Mouse (Mus musculus) neutrophil, adult 59 days (primary cell): ENCODE results near the gene Rpp40. TPM values are rescaled to one million over a fixed set of nuclear protein-coding genes. Genes with fewer than 3 reads are reported as not detected.

Experiments used
- total RNA-seq, 2 experiments: library from RNA; stranded (reverse); gene quantifications; 1 replicate in 1 of 2; 2 replicates in 1 of 2; pipeline ENCODE4 v1.2.4; 2023

Gene Rpp40
- total RNA-seq: 1 to 10 TPM; 1.1 to 1.9 TPM

GRCm38 (mm10) chr13:35905879-35906481 is at the start of gene Rpp40:
Gene Rpp40, minus strand, starts transcription at chr13:35906359.

Other genes with a start within 250 kb of the Rpp40 start
- 10 to 100 TPM; 21.4 to 21.5 TPM for gene Cdyl, start 246.5 kb downstream of the Rpp40 start, total RNA-seq
- not detected for gene Ppp1r3g, start 52.5 kb upstream of the Rpp40 start, total RNA-seq
- gene Fars2, start 211.1 kb upstream of the Rpp40 start, total RNA-seq: 10 to 100 TPM; 16.2 to 20.4 TPM
- gene Lyrm4, start 211.2 kb upstream of the Rpp40 start, total RNA-seq: 1 to 10 TPM; 3.4 to 5.2 TPM